Mouse (Mus musculus) right cerebral cortex, postnatal 10 days (tissue): Measurements from ENCODE around the gene Rgl2.

Experiments used
- DNase-seq, 2 experiments: peaks; one replicate each; pipeline ENCODE4 v3.0.0; 2021; ENCODE audit warnings: low spot score in 2 of 2

The Rgl2 gene

DNA sequence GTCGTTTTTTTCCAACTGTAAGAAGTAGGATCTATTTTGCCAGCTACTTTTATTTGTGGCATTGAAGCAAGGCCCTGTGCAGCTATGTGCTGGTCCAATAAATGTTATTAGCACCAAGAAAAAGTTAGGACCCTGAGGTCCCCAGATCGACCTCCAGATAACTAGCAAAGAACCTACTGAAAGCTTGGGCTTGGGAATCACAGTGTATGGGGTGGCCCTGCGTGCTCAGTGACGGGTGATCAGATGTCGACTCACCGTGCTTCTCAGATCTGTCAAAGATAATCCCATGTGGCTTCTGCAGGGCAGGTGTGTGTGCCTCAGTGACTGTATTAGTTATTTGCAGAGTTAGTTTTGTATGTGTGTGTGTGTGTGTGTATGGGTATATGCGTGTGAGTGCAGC, 8.0 kb upstream of the Rgl2 start:
- no peak for DNase-seq

DNA sequence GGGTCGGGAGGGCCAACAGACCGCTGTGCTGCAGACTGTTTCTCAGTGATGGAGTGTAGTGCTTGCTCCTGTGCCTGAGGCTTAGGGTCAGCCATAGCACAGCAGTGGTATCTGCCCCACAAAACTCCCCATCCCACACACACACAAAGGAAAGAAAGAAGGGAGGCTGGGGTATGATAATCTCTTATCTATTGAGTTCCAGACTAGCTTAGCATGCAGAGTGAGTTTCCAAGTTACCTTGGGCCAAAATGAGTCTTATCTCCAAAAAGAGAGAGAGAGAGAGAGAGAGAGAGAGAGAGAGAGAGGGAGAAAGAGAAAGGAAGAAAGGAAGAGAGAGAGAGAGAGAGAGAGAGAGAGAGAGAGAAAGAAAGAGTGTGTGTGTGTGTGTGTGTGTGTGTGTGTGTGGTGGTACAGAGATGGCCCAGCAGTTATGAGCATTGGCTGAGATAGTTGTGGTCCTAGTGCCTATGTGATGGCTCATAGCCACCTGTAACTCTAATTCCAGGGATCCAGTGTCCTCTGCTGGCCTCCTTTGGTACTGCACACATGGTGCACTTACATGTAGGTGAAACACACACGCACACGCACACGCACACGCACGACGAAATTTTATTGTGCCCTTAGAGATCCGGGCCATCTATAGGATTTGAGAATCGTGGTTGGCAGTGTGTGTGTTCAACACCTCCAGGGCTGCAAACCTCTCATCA, 4.6 kb upstream of the Rgl2 start:
- DNase-seq = no peak

DNA sequence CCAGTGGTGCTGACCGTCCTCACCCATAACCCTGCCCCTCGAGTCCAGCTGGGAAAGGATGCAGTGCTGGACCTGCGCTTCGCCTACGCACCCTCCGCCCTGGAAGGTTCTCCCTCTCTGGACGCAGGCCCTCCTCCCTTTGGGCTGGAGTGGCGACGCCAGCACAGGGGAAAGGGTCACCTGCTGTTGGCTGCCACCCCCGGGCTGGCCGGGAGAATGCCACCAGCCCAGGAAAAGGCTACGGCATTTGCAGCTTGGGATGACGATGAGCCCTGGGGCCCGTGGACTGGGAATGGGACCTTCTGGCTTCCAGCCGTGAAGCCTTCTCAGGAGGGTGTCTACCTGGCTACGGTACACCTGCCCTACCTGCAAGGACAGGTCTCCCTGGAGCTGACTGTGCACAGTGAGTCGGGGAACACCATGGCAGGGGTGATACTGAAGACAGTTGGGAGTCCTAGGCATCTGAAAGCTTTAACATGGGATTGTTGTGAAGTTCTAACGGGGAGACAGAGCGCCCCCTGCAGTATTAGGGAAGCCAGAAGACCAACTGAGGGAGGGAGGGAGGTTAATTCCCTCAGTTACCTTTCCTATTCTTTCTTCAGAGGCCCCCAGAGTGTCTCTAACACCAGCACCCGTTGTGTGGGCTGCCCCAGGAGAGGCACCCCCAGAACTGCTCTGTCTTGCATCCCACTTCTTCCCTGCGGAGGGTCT, 3.8 kb upstream of the Rgl2 start:
- DNase-seq = no peak

- no peak for DNase-seq
Observed at GRCm38 (mm10) chr17:33926207-33926932, 3.0 kb upstream of the Rgl2 start.

DNA sequence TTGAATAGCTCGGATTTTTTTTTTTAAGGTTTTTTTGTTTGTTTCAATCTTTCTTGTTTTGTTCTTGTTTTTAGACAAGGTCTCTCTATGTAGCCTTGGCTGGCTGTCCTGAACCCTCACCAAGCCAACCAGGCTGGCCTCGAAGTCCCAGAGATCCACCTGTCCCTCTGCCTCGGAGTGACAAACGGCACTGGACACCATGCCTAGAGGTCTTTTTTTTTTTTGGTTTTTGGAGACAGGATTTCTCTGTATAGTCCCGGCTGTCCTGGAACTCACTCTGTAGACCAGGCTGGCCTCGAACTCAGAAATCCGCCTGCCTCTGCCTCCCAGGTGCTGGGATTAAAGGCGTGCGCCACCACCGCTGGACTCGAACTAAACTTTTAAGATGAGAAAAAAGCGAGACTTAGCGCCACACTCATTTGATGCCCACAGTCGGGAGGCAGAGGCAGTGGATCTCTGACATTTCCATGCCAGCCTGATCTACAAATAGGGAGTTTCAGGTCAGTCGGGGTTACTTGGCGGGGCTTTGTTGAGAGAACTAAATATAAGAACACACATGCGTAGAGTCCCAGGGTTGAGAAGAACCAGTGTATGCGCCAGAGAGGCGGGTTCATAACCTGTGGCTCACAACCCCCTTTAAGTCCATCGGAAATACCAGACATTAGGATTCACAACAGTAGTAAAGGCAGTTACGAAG, 944 bp upstream of the Rgl2 start:
- no peak for DNase-seq

GRCm38 (mm10) chr17:33930280-33931158, 1.2 kb downstream of the Rgl2 start:
- DNase-seq = peak; percentile 78 to 79

DNA sequence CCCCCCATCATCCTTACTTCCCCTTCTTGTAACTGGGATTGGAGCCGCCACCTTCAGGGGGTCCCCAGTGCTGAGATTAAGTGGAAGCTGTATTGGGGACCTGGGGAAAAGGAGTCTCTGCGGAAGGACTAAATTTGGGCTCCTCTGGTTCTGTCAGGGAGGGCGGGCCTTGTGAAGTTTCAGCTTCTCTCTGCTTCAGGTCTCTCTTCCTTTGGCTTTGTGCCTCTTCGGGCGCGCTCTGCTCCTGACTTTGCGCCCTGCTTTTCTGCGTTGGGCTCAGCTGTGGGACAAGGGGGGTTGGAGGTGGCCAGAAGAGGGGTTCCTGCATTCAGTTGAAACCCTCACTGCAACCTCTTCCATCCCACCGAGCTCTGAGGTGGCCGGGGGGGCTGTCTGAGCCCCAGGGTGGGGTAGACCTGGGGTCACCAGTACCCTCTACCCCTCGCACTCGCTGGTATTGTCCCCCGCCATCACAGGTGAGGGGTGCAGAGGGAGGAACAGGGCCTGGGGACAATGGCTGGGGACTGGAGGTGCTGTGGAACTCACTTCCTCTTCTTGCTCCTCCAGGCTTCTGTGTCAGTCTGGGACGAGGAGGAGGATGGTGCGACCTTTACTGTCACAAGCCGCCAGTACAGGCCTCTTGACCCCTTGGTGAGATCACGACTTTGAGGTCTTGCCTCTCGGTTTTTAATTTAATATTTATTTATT, 2.0 kb downstream of the Rgl2 start:
- DNase-seq = peak in 1 of 2 experiments; percentile 58

GRCm38 (mm10) chr17:33931947-33932346, 2.6 kb downstream of the Rgl2 start:
- peak in 1 of 2 experiments; percentile 38 for DNase-seq

- DNase-seq = peak in 1 of 2 experiments; percentile 45
Observed at GRCm38 (mm10) chr17:33932448-33932847, 3.1 kb downstream of the Rgl2 start.

DNA sequence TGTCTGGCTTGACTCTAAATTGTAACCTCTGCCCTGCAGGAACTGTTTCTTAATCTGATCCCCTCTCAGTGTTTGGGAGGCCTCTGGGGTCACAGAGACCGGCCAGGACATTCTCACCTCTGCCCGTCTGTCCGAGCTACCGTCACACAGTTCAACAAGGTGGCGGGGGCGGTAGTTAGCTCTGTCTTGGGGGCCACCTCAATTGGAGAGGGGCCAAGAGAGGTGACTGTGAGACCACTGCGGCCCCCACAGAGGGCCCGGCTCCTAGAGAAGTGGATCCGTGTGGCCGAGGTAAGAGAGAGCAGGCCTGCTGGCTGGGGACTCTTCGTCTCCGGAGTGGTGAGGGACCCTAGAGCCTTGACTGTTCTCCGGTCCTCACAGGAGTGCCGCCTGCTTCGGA, 3.6 kb downstream of the Rgl2 start:
- DNase-seq = peak in 1 of 2 experiments; percentile 41

DNA sequence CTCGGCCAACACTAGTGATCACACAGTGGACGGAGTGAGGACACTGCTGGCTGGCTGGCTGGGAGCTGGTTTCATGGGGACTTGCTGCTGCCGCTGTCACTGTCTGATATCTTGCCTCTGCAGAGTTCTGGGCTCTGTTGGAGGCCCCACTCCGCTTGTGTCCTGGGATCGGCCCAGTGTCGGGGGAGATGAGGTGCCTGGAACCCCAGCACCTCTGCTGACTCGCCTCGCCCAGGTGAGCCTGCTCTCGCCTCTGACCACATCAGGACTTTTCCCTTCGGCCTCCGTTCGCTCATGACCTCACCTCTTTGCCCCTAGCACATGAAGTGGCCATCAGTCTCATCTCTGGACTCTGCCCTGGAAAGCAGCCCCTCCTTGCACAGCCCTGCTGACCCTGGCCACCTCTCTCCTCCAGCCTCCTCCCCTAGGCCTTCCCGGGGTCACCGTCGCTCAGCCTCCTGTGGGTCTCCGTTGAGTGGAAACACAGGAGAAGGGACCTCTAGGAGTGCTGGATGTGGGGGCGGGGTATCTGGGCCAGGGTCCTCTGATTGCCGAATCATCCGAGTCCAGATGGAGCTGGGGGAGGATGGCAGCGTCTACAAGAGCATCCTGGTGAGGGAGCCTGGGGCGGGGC, 6.2 kb downstream of the Rgl2 start:
- DNase-seq = no peak

DNA sequence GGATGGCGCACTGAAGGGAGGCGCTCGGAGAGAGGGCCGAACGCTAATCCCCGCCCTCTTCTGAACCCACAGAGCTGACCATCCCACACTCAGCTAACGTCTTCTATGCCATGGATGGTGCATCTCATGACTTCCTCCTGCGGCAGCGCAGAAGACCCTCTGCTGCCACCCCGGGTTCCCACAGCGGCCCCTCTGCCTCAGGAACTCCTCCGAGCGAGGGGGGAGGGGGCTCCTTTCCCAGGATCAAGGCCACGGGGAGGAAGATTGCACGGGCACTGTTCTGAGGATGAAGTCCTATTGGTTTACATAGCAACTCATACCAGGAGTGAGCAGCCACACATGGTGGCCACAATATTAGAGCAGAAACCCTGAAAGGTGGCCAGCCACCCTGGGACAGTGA, 7.7 kb downstream of the Rgl2 start:
- no peak for DNase-seq

GRCm38 (mm10) chr17:33938783-33939182, 9.4 kb downstream of the Rgl2 start:
- no peak for DNase-seq

GRCm38 (mm10) chr17:33940206-33940805, 11.0 kb downstream of the Rgl2 start, which contains the start of the genes Pfdn6 and Wdr46:
Pfdn6 (minus strand) TSS chr17:33940343.
Wdr46 (plus strand) TSS chr17:33940660.
- peak; percentile 90 to 93 for DNase-seq

DNA sequence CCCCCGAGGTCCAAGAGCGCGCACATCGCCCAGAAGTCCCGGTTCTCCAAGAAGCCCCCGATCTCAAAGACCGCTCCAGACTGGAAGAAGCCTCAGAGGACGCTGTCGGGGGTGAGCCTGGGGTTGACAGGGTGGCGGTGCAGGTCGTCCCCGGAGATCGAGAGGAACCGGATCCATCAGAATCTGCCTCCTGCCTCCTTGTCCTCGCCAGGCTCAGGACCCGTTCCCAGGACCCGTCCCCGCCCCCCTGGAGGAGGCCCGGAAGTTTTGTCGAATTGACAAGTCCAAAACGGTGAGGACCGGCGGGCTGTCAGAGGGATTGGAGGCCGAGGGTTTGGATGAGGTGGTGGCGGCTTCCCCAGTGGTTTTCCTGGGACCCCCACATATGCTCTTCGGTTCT, 11.6 kb downstream of the Rgl2 start:
- DNase-seq = no peak

DNA sequence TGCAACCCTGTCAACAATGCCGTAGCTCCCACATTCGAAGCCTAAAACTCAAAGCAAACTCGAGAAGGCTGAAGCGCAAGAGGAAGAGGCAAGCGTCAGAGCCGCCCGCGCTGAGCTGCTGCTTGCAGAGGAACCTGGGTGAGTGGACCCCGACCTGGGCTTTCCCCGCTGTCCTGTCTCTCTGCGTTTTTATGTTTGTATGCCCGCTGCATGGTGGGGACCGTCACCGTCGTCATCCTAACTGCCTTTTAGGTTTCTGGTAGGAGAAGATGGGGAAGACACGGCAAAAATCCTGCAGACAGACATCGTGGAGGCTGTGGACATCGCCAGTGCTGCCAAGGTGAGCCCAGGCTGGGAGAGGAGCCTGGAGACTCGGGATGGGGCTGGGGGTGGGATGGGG, 12.0 kb downstream of the Rgl2 start:
- no peak for DNase-seq

- no peak for DNase-seq
Observed at GRCm38 (mm10) chr17:33943454-33943853, 14.1 kb downstream of the Rgl2 start.

DNA sequence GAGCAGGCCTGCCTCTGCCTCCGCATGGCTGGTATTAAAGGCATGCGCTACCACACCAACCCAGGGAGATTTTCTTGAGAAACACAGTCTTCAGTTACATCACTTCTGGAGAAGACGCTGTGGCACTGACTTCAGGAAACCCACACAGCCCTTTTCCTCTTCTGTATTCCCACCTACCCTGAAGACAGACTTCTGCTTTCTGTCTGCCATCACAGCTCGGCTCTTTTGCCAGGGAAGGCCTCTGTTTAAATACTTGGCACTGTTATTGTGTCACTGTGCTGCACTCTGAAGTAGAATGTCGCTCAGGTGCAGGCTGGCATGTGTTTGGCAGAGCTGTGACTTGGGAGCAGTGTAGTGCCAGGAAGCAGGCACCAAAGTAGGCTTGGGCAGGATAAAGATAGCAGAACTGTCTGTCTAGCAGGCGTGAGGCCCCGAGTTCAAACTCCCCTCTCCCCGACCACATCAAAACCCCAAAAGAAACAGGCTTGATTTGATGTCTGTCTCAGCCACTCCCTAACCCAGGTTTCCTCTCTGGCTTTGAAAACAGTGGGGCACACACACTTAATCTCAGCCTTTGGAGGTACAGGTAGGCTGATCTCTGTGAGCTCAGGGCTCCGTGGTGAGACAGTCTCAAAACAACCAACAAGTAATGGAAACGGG, 18.2 kb downstream of the Rgl2 start:
- no peak for DNase-seq
